Mouse (Mus musculus) embryonic facial prominence, embryonic 10.5 days (tissue): ENCODE measurements around the gene Hsd17b13. TPM values are rescaled to one million over a fixed set of nuclear protein-coding genes. Genes with fewer than 3 reads are reported as not detected.
A peak's percentile ranks its signal among the peaks of the same experiment; 100 is the strongest.
"Not testable (repeated sequence)": the region's sequence is repeated elsewhere in the genome, so short reads cannot be mapped to it uniquely, and the experiment has no call there.

Experiments
- DNase-seq: peaks from one replicate; pipeline ENCODE4 v3.0.0-alpha.2; 2017; ENCODE audit warnings: low spot score
- H3K27ac ChIP-seq: fragments of 300-500 bp; sonication (generic); replicated peaks from 2 replicates; pipeline ENCODE4 v1.5.1; 2016; ENCODE audit warnings: mild to moderate bottlenecking
- H3K27me3 ChIP-seq: fragments of 300-500 bp; sonication (generic); replicated peaks from 2 replicates; pipeline ENCODE4 v1.6.1; 2016; ENCODE audit warnings: low read depth, mild to moderate bottlenecking; ENCODE audit not compliant: poor library complexity, severe bottlenecking
- H3K36me3 ChIP-seq: fragments of 300-500 bp; sonication (generic); replicated peaks from 2 replicates; pipeline ENCODE4 v1.6.1; 2016; ENCODE audit warnings: mild to moderate bottlenecking, moderate library complexity
- H3K4me1 ChIP-seq: fragments of 300-500 bp; sonication (generic); 2 replicates; pipeline ENCODE4 v1.6.1; 2016
- H3K4me3 ChIP-seq: fragments of 300-500 bp; sonication (generic); 2 replicates; pipeline ENCODE4 v1.5.1; 2016; ENCODE audit warnings: mild to moderate bottlenecking, moderate library complexity
- H3K9me3 ChIP-seq: fragments of 300-500 bp; sonication (generic); 2 replicates; pipeline ENCODE4 v1.6.1; 2016; ENCODE audit warnings: mild to moderate bottlenecking
- WGBS: fragments of 180-500 bp; shearing (Covaris S2); methylation state at CpG from one replicate; pipeline ENCODE4 v1.1.7; 2016; 5-methylcytosine and 5-hydroxymethylcytosine counted together
- polyA plus RNA-seq: library from polyadenylated mRNA; unstranded; fragments of >200 nt; fragmentation: Nextera tagmentation; extraction: Ambion mirVana; gene quantifications from 2 replicates; pipeline ENCODE4 v1.2.1, GENCODE M21; 2016

The Hsd17b13 gene
- polyA plus RNA-seq, 1 experiment from 2014 or later: not detected

- DNase-seq: no peak
- Histone ChIP-seq H3K27ac (no peak overlapping the region), H3K36me3 (no peaks in the 10 kb centered on the region), H3K9me3 (no peaks in the 10 kb centered on the region), H3K27me3 (no peaks in the 10 kb centered on the region), H3K4me1 (0 out of 2 replicates have a peak, but pooled peaks cover 2% of the 10 kb centered on the region), H3K4me3 (no peak overlapping the region)
- 80% methylated on average over 13 of the region's 13 CpGs for WGBS
These were observed 4.4 kb downstream of the Hsd17b13 start for GRCm38 (mm10) chr5:103972801-103973200.

- Histone ChIP-seq H3K27ac (no peak overlapping the region), H3K36me3 (no peaks in the 10 kb centered on the region), H3K4me3 (no peak overlapping the region), H3K27me3 (no peaks in the 10 kb centered on the region), H3K9me3 (no peaks in the 10 kb centered on the region), H3K4me1 (0 out of 2 replicates have a peak, but pooled peaks cover 2% of the 10 kb centered on the region)
- WGBS: 64% methylated on average over 19 of the region's 19 CpGs
- DNase-seq: no peak
These were observed 4.8 kb downstream of the Hsd17b13 start for GRCm38 (mm10) chr5:103972379-103972778.

DNA sequence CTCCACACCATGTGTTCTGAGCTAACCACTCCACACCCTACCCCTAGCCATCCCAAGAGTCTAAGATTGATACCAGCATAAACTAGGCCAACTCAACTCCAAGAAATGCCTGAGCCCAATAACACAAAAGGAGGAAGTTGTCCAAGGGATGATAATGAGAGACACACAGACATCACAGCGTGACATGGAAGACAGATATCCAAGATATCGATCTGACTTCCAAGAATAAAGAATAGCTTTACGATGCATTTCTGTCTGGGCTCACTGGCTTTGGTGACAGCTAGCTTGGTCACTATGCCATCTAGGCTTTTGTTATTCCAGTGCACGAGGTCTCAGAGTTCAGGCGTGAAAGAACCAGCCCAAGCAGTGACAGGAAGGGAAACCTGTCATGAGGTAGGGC lies 6.2 kb downstream of the Hsd17b13 start:
- 75% methylated on average over 5 of the region's 5 CpGs for WGBS
- no peak for DNase-seq
- Histone ChIP-seq H3K4me3 (no peak overlapping the region), H3K4me1 (0 out of 2 replicates have a peak, but pooled peaks cover 2% of the 10 kb centered on the region), H3K27ac (no peak overlapping the region), H3K36me3 (no peaks in the 10 kb centered on the region), H3K9me3 (no peaks in the 10 kb centered on the region), H3K27me3 (no peaks in the 10 kb centered on the region)

- Histone ChIP-seq H3K27ac (no peak overlapping the region), H3K9me3 (no peaks in the 10 kb centered on the region), H3K36me3 (no peaks in the 10 kb centered on the region), H3K4me1 (no peaks in the 10 kb centered on the region), H3K27me3 (no peaks in the 10 kb centered on the region), H3K4me3 (no peak overlapping the region)
- 68% methylated on average over 1 of the region's 1 CpGs for WGBS
- DNase-seq: no peak
These were observed 14.2 kb downstream of the Hsd17b13 start for GRCm38 (mm10) chr5:103962935-103963429.

DNA sequence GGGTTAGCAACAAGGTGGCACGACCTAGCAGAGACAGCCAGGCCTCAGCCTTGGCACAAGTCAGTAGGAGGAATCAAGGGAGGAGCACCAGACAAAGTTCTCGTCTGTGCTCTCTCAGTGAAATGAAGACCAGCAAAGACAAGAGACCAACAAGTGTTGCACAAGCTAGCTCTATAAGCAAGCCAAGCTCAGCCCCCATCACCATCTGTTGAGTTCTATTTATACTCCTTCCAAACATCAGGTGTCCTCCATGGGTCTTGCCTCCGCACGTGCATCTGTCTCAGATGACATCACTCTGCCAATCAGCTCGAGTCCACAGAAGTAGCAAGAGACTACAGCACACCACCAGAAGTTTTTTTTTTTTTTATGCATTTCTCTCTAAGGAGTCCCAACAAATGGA lies 22.6 kb downstream of the Hsd17b13 start:
- H3K4me1 ChIP-seq: no peaks in the 10 kb centered on the region

GRCm38 (mm10) chr5:103953135-103954083 lies 23.8 kb downstream of the Hsd17b13 start:
- H3K36me3 ChIP-seq: no peaks in the 10 kb centered on the region
- 89% methylated on average over 10 of the region's 10 CpGs for WGBS
- no peak overlapping the region for H3K27ac ChIP-seq
- DNase-seq: no peak
- no peaks in the 10 kb centered on the region for H3K9me3 ChIP-seq
- H3K4me3 ChIP-seq: no peak overlapping the region
- H3K4me1 ChIP-seq: no peaks in the 10 kb centered on the region
- H3K27me3 ChIP-seq: no peaks in the 10 kb centered on the region

More for the DNA sequence above, 22.6 kb downstream of the Hsd17b13 start:
- Histone ChIP-seq H3K9me3 (no peaks in the 10 kb centered on the region), H3K36me3 (no peaks in the 10 kb centered on the region), H3K27me3 (no peaks in the 10 kb centered on the region), H3K27ac (no peak overlapping the region), H3K4me3 (no peak overlapping the region)
- WGBS: 84% methylated on average over 5 of the region's 5 CpGs
- no peak for DNase-seq

- not testable (repeated sequence) for H3K4me3 ChIP-seq, H3K36me3 ChIP-seq, H3K9me3 ChIP-seq, DNase-seq, H3K27me3 ChIP-seq, H3K27ac ChIP-seq, H3K4me1 ChIP-seq
- 94% methylated on average over 15 of the region's 15 CpGs for WGBS
These were observed 27.1 kb downstream of the Hsd17b13 start for GRCm38 (mm10) chr5:103950138-103950537.

GRCm38 (mm10) chr5:103943183-103943582 lies 34.0 kb downstream of the Hsd17b13 start:
- 65% methylated on average over 6 of the region's 6 CpGs for WGBS
- H3K36me3 ChIP-seq: no peaks in the 10 kb centered on the region
- H3K9me3 ChIP-seq: no peaks in the 10 kb centered on the region
- no peak overlapping the region for H3K27ac ChIP-seq
- no peak overlapping the region for H3K4me3 ChIP-seq
- H3K4me1 ChIP-seq: peaks cover 39% of the 10 kb centered on the region
- H3K27me3 ChIP-seq: no peaks in the 10 kb centered on the region
- no peak for DNase-seq

GRCm38 (mm10) chr5:103939856-103940255 lies 37.4 kb downstream of the Hsd17b13 start:
- Histone ChIP-seq H3K27me3 (no peaks in the 10 kb centered on the region), H3K27ac (no peak overlapping the region), H3K4me1 (peaks cover 48% of the 10 kb centered on the region), H3K4me3 (no peak overlapping the region), H3K36me3 (no peaks in the 10 kb centered on the region), H3K9me3 (no peaks in the 10 kb centered on the region)
- WGBS: 88% methylated on average over 1 of the region's 1 CpGs
- no peak for DNase-seq

GRCm38 (mm10) chr5:103939350-103939652 lies 37.9 kb downstream of the Hsd17b13 start:
- H3K9me3 ChIP-seq: no peaks in the 10 kb centered on the region
- H3K27ac ChIP-seq: no peak overlapping the region
- DNase-seq: no peak
- peaks cover 44% of the 10 kb centered on the region for H3K4me1 ChIP-seq
- H3K4me3 ChIP-seq: no peak overlapping the region
- WGBS: 76% methylated on average over 7 of the region's 7 CpGs
- no peaks in the 10 kb centered on the region for H3K36me3 ChIP-seq
- H3K27me3 ChIP-seq: no peaks in the 10 kb centered on the region

DNA sequence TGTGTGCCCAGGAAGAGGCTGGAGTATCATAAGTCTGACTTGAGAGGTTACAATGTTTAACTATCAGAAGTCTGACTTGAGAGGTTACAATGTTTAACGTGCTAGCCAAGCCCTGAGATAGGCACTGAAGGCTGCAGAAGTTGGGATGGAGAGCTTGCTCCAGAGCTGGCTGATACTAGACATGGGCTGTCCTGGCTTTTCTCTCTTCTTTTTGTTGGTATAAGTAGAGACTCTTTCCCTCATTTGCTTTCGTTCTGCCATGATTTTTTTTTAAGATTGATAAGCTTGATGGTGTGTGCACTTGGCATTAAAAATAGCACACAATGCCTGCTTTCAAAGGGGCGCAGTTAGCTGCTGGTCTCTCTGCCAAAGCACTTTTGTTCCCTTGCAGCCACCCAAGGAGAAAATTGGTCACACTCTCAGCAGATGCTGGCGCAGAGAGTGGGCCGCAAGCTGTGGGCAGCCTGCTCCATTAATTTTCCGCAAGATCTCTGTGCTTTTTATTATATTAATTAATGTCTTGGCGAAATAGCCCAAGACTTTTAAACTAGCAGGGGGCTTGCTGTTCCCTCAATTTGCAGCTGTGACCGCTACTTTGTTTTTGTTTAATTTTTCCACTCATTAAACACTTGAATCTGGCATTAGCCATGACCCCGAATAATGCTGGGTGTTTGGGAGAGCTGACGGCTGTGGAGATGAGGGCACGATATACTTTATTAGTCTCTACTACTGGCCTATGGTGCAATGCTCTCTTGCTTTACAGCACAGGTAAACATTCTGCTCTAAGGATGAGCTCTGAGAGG lies 38.5 kb downstream of the Hsd17b13 start:
- DNase-seq: no peak
- Histone ChIP-seq H3K9me3 (no peaks in the 10 kb centered on the region), H3K27ac (0 out of 2 replicates have a peak overlapping the region, but pooled peaks have one; percentile 5), H3K27me3 (no peaks in the 10 kb centered on the region), H3K36me3 (no peaks in the 10 kb centered on the region), H3K4me1 (peaks cover 38% of the 10 kb centered on the region), H3K4me3 (no peak overlapping the region)
- 42% methylated on average over 11 of the region's 11 CpGs for WGBS

DNA sequence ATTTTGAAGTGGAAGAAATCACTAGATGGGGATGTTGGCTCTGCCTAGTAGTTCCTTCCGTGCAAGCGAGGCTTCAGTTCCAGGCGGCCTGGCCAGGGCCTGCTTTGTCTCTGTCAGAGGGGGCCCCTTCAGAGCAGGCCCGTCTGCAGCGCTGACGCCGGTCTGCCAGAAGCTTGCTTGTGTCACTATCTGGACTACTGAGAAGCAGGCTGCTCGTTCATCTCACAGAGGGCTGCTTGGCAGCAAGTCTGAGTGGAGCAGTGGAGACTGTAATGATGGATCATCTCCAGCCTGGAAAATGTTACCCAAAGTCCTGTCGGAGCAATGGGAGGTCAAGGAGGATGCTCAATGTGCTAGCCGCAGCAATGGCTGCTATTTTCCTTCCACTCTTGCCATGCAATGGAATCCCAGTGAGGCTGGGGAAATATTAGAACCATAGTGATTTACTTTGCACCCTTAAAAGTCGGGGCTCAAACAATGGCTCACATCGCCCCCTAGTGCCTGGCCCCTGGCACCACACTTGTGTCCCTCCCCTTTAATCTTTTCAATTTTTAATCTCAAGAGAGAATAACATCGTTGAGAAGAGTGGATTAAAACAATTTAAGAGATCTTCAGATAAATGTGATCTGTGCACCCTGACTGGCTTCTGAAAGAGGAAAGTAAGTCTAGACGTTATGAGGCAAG lies 40.2 kb downstream of the Hsd17b13 start:
- Histone ChIP-seq H3K27ac (no peak overlapping the region; the same call in 1 of the 2 replicates), H3K9me3 (no peaks in the 10 kb centered on the region), H3K36me3 (no peaks in the 10 kb centered on the region), H3K4me3 (no peak overlapping the region), H3K27me3 (no peaks in the 10 kb centered on the region), H3K4me1 (peaks cover 33% of the 10 kb centered on the region)
- DNase-seq: peak; percentile 57
- 70% methylated on average over 14 of the region's 14 CpGs for WGBS
